Mouse (Mus musculus) right cerebral cortex, postnatal 25 days (tissue): ENCODE measurements around the gene Ccdc146.
"Not testable (repeated sequence)": the region's sequence is repeated elsewhere in the genome, so short reads cannot be mapped to it uniquely, and the experiment has no call there.

Experiments
- DNase-seq: peaks from one replicate; pipeline ENCODE4 v3.0.0; 2022

Ccdc146 gene

GRCm38 (mm10) chr5:21329672-21330665 lies 94.5 kb downstream of the Ccdc146 start:
- DNase-seq, result no peak

DNA sequence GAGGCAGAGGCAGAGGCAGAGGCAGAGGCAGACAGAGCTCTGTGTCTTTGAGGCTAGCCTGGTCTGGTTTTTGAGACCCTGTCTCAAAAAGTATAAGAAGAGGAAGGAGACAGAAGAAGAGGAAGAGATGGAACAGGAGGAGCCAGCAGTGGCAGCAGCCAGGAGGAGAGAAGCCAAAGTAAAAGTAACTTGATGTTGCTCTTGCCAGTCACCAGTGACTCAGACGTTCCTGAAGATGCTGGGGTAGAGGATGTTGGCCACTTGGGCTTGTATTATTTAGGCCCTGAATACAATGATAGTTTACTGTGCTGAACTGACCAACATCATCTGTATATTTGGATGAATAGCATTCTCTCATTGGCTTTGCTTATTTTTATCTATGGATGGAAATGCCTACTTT lies 95.9 kb downstream of the Ccdc146 start:
- DNase-seq, result no peak

- no peak for DNase-seq
These were observed 98.0 kb downstream of the Ccdc146 start for GRCm38 (mm10) chr5:21326494-21326893.

GRCm38 (mm10) chr5:21320138-21320537 lies 104.3 kb downstream of the Ccdc146 start:
- DNase-seq, result no peak

GRCm38 (mm10) chr5:21314696-21315095 lies 109.8 kb downstream of the Ccdc146 start:
- no peak for DNase-seq

DNA sequence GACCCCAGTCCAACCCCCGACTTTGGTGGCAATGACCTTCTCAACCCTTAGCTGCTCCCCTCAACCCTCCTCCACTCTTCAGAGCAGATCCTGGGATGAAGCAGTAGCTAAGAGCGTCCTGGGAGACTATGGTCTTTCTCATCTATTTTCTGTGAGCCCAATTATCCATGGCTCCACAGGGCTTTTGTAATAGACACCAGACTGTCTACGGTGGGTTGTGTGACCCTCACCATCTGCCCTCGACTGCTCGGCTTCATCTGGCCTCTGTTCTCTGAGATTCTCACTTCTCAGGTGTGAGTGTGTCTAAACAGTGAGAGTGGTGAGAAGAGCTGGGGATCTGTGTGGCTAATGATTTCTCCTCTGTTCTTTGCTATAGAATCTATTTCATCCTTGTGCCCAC lies 117.3 kb downstream of the Ccdc146 start:
- no peak for DNase-seq

GRCm38 (mm10) chr5:21301011-21301410 lies 123.5 kb downstream of the Ccdc146 start:
- no peak for DNase-seq

GRCm38 (mm10) chr5:21300058-21300457 lies 124.4 kb downstream of the Ccdc146 start:
- DNase-seq, result no peak

- DNase-seq, result no peak
These were observed 125.3 kb downstream of the Ccdc146 start for GRCm38 (mm10) chr5:21299076-21299755.

DNA sequence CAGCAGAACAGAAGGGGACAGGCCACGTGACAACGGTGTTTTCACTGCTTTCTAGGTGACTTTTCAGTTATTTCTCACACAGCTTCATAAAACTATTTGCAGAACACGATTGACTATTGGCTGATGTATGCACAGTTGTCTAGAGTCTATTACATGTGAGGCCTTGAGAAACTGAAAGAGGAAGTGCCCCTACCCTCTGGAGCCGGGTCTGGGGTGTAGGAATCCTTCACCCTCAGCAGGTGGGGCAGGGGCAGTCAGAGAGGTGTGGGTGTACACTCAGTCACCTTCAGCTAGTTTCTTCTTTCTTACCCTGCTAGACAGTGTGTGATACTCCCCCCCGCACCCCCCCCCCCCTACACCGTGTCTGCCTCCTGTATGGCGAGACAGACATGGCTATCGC lies 128.8 kb downstream of the Ccdc146 start:
- no peak for DNase-seq

GRCm38 (mm10) chr5:21290594-21290993 lies 133.9 kb downstream of the Ccdc146 start:
- no peak for DNase-seq

- DNase-seq, result no peak
These were observed 135.6 kb downstream of the Ccdc146 start for GRCm38 (mm10) chr5:21288658-21289435.

GRCm38 (mm10) chr5:21283356-21284062 lies 141.0 kb downstream of the Ccdc146 start:
- no peak for DNase-seq

DNA sequence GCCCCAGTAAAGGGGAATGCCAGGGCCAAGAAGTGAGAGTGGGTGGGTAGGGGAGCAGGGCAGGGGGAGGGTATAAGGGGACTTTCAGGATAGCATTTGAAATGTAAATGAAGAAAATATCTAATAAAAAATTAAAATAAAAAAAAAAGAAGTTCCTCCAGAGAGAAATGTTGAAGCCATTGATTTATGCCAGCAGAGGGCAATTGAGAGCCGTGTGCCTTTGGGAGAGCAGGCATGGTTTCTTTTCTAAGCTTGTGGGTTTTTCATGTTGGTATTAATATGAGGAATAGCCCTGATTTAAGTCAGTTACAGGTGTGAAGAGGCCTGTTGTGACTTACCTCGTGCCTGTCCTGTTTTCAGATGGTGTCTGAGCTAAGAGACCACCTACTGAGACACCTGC lies 146.8 kb downstream of the Ccdc146 start:
- not testable (repeated sequence) for DNase-seq

GRCm38 (mm10) chr5:21271386-21272354 lies 152.8 kb downstream of the Ccdc146 start:
- no peak for DNase-seq

GRCm38 (mm10) chr5:21270756-21271155 lies 153.7 kb downstream of the Ccdc146 start:
- DNase-seq, result no peak

- no peak for DNase-seq
These were observed 155.0 kb downstream of the Ccdc146 start for GRCm38 (mm10) chr5:21269446-21269845.

GRCm38 (mm10) chr5:21267090-21267489 lies 157.4 kb downstream of the Ccdc146 start:
- no peak for DNase-seq

DNA sequence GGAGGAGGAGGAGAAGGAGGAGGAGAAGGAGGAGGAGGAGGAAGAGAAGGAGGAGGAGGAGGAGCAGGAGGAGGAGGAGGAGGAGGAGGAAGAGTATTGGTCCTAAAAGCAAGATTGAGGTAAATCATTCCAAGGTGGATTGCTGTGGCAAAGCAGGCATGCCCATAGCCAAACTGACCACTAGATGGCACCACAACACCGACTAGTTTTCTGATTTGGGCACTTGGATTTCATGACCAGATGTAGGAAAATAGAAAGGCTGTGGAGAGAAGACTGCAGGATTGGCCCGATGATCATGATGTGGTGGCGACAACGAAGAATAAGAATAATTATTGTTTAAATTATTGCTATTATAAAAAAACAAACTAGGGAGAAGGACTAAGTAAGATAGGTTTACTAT lies 159.4 kb downstream of the Ccdc146 start:
- DNase-seq, result peak; percentile 81

GRCm38 (mm10) chr5:21264352-21265021 lies 160.0 kb downstream of the Ccdc146 start:
- no peak for DNase-seq
